Mouse (Mus musculus): ENCODE measurements around the gene Ces5a.

- no peak for TF ChIP-seq CTCF (conservative IDR thresholded peaks at IDR 0.05; ENCODE audit: insufficient read depth, insufficient read length, low read depth, low read length)
- no peak for TF ChIP-seq POLR2A (IDR thresholded peaks at IDR 0.05; ENCODE audit: low read depth, low read length)
These were observed 27.1 kb upstream of the Ces5a start for GRCm38 (mm10) chr8:93562557-93563210.

All from kidney, adult 2 months (tissue).